Mouse (Mus musculus) hindbrain, embryonic 10.5 days (tissue): ENCODE data around the gene Scrn1. TPM values are rescaled to one million over a fixed set of nuclear protein-coding genes. Genes with fewer than 3 reads are reported as not detected.

Experiments used
- DNase-seq: peaks from one replicate; pipeline ENCODE4 v3.0.0-alpha.2; 2017; ENCODE audit warnings: low spot score
- H3K27ac ChIP-seq: fragments of 300-500 bp; sonication (generic); 2 replicates; pipeline ENCODE4 v1.5.1; 2016; ENCODE audit warnings: mild to moderate bottlenecking, moderate library complexity
- H3K27me3 ChIP-seq: fragments of 300-500 bp; sonication (generic); 2 replicates; pipeline ENCODE4 v1.6.1; 2016; ENCODE audit warnings: mild to moderate bottlenecking; ENCODE audit not compliant: poor library complexity, insufficient read depth, severe bottlenecking
- H3K36me3 ChIP-seq: fragments of 300-500 bp; sonication (generic); 2 replicates; pipeline ENCODE4 v1.6.1; 2016; ENCODE audit warnings: mild to moderate bottlenecking, moderate library complexity
- H3K4me1 ChIP-seq: fragments of 300-500 bp; sonication (generic); replicated peaks from 2 replicates; pipeline ENCODE4 v1.6.1; 2016; ENCODE audit warnings: mild to moderate bottlenecking
- H3K4me3 ChIP-seq: fragments of 300-500 bp; sonication (generic); 2 replicates; pipeline ENCODE4 v1.5.1; 2016; ENCODE audit warnings: mild to moderate bottlenecking, moderate library complexity
- H3K9me3 ChIP-seq: fragments of 300-500 bp; sonication (generic); 2 replicates; pipeline ENCODE4 v1.6.1; 2016; ENCODE audit warnings: mild to moderate bottlenecking, moderate library complexity
- WGBS: fragments of 180-500 bp; shearing (Covaris S2); methylation state at CpG from one replicate; pipeline ENCODE4 v1.1.7; 2016; 5-methylcytosine and 5-hydroxymethylcytosine counted together
- polyA plus RNA-seq: library from polyadenylated mRNA; unstranded; fragments of >200 nt; fragmentation: Nextera tagmentation; extraction: Ambion mirVana; gene quantifications from 2 replicates; pipeline ENCODE4 v1.2.1, GENCODE M21; 2016

Gene Scrn1
- polyA plus RNA-seq, 1 experiment from 2014 or later: 60.0 TPM

DNA sequence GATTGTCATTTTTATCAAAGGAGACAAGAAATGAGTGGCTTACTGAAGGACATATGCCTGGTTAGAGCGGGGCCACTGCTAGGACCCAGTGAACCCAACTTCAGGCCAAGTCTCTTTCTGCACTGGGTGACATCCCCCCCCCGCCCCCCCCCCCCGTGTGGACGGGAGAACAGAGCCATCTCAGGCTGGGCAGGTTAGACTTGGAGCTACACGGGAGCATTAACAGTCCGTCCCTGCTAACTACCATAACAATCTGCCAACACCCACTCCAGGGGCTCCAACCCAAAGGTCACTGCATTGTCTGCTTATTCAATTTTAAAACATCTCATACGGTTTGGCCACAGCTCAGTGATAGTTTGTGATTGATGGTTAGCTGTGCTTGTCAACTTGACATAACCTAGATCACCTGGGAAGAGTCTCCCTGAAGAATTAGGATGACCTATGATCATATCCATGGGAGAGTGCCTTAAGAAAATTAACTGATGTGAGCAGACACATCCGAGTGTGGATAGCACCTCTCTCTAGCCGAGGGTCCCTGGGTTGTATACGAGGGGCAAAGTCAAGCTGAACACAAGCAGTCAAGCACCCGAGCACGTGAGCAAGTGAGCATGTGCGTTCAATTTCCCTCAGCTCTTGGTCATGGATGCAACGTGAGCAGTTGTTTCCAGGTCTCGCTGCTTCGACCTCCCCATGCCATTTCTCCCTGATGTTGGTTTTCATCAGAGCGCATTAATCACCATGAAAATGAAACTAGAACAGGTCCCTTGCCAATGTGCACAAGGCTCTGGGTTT, 4.1 kb downstream of the Scrn1 start:
- H3K36me3 ChIP-seq: no peaks in the 10 kb centered on the region
- H3K27me3 ChIP-seq: peaks cover 13% of the 10 kb centered on the region
- no peak overlapping the region for H3K27ac ChIP-seq
- 70% methylated on average over 17 of the region's 17 CpGs for WGBS
- H3K4me3 ChIP-seq: no peak overlapping the region
- no peaks in the 10 kb centered on the region for H3K9me3 ChIP-seq
- DNase-seq: no peak
- peaks cover 72% of the 10 kb centered on the region for H3K4me1 ChIP-seq

DNA sequence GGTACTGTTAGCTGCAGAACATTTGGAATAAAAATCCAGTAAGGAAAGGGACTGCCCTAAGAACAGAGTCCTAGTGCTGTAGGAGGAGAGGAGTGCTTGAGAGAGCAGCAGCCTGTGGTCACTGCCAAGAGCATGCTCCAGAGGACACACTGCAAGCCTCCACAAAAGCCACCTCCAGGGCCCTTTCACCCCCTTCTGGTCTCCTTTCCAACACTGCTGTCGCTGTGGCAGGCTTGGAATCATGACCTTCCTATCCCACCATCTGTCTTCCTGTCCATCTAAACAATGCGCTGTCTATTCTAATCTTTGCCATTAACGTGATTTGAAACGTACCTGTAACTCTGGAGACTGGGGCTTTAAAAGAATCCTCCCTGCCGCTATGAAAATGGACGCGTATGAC, 7.8 kb downstream of the Scrn1 start:
- H3K9me3 ChIP-seq: no peaks in the 10 kb centered on the region
- DNase-seq: no peak
- peaks cover 62% of the 10 kb centered on the region for H3K4me1 ChIP-seq
- 67% methylated on average over 7 of the region's 7 CpGs for WGBS
- H3K27me3 ChIP-seq: no peaks in the 10 kb centered on the region
- H3K36me3 ChIP-seq: no peaks in the 10 kb centered on the region
- H3K27ac ChIP-seq: peak overlapping the region; percentile 66; the same call in 1 of the 2 replicates
- no peak overlapping the region for H3K4me3 ChIP-seq

DNA sequence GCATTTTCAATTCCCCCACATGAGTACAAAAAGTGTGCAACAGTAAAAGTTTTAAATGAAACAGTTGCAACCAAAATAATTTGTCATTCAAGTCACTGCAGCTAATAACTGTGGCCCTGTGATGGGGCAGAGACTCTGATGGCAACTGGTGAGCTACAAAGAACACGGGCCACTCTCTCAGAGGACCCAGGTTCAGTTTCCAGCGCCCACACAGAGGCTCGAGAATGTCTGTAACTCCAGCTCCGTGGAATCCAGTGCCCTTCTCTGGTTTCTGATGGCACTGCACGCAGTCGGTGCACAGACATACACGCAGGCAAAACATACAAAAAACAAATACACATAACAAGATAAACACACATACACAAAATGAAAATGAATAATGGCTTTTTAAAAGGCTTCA, 8.6 kb downstream of the Scrn1 start:
- H3K4me1 ChIP-seq: peaks cover 66% of the 10 kb centered on the region
- H3K27ac ChIP-seq: peak overlapping the region; percentile 2; the same call in 1 of the 2 replicates
- DNase-seq: no peak
- H3K4me3 ChIP-seq: no peak overlapping the region
- H3K27me3 ChIP-seq: no peaks in the 10 kb centered on the region
- no peaks in the 10 kb centered on the region for H3K36me3 ChIP-seq
- WGBS: 94% methylated on average over 7 of the region's 7 CpGs
- H3K9me3 ChIP-seq: no peaks in the 10 kb centered on the region

DNA sequence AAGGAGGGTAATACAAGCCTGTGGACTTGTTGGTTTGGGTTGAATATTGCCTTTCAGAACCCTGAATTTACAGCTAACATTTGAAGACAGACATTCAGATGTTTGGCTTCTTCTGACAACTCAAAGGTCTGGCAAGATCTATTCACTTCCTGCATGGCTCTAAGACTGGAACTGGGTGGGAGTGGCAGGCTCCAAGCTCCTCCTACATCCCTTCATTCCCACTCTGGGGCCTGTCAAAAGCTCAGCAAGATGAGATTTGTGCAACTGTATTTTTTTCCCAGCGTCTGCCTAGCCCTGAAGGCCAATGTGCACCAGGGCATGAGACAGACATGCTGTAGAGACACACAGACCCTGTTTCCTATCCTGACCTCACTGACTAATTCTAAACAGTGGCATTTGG, 10.5 kb downstream of the Scrn1 start:
- H3K4me1 ChIP-seq: peaks cover 73% of the 10 kb centered on the region
- H3K27me3 ChIP-seq: no peaks in the 10 kb centered on the region
- WGBS: 45% methylated on average over 1 of the region's 1 CpGs
- H3K4me3 ChIP-seq: no peak overlapping the region
- H3K27ac ChIP-seq: peak overlapping the region; percentile 88
- H3K36me3 ChIP-seq: no peaks in the 10 kb centered on the region
- no peak for DNase-seq
- no peaks in the 10 kb centered on the region for H3K9me3 ChIP-seq

DNA sequence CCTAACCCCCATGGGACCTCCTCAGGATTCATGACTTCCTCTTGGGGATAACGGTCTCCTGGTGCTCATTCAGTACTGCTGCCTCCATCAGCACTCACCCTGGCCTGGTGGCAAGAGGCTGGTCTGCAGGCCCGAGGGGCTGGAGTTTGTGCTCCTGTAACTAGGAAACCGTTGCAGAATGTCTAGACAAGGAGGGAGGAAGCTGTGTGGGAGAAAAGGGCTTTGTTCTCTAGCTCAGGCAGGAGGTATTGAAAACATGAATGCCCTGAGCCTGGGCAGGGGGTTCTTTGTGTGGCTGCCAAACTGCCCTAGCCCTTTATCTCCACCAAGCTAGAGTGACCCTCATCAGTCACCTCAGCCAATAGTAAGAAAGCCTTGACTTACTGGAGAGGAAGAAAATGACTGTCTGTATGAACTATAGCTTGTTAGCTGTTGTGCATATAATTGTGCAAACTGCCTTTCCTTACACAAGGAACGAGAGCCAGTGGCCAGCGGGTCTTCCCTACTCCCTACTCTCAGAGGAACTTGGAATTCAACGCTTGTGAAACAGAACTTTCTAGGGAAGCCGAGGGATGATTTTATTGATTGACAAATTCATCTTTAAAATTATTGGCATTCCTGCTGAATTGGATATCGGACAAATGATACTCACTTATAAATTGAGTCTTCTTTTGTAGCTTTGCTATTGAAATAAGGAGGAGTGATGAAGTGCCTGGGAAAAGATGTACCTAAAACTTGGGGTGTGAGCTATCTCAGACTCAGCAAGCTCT, 11.8 kb downstream of the Scrn1 start:
- Histone ChIP-seq H3K9me3 (no peaks in the 10 kb centered on the region), H3K27me3 (no peaks in the 10 kb centered on the region), H3K4me1 (peaks cover 74% of the 10 kb centered on the region), H3K4me3 (no peak overlapping the region), H3K36me3 (no peaks in the 10 kb centered on the region), H3K27ac (peak overlapping the region; percentile 88)
- DNase-seq: peak; percentile 87
- WGBS: 16% methylated on average over 8 of the region's 8 CpGs

DNA sequence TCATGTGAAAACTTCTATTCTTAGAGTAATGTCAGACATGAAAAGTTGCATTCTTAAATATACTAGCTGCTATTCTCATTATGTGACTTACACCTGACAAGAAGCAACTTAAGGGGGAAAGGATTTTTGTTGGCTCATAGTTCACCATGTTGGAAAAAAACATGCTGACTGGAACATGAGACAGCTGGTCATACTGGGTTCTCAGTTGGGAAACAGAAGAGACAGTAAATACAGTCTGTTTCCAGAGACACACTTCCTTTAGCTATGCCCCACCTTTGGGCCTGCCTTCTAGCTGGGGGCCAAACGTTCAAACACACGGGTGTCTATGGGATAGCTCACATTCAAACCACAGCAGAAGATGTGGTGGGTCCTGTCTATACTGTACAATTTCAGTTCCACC, 12.7 kb downstream of the Scrn1 start:
- Histone ChIP-seq H3K36me3 (no peaks in the 10 kb centered on the region), H3K9me3 (no peaks in the 10 kb centered on the region), H3K4me3 (no peak overlapping the region), H3K4me1 (peaks cover 72% of the 10 kb centered on the region), H3K27ac (peak overlapping the region; percentile 88), H3K27me3 (no peaks in the 10 kb centered on the region)
- 62% methylated on average over 2 of the region's 2 CpGs for WGBS
- DNase-seq: no peak

DNA sequence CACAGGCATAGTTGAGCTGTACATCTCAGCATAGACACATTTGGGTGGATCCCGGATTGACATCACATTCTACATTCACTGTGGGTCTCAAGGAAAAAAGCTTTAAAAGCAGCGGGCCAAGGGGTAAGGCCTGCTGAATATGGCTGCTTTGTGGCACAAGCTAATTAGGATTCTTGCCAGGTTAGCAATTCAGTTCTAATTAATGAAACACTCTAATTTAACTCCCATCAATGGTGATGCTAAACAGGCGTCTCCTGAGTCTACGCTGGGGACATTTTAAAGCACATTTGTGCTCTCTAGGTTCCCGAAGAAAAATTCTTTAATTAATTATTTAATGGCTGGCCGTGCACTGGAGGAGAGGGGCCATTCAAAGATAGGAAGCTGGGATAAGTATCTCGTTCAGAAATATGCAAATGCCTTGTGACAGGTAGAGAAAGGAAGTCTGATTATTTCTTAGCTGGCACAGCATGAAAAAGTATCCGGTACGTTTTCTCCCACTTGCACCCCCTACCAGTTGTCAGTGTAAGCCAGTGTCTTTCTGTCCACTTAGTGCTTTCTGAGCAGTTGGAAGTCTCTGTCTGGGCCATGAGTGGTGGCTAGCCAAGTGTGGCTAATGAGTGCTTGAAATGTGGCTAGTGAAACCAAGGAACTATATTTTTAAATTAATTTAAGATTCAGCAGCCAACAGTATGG, 13.4 kb downstream of the Scrn1 start:
- no peak for DNase-seq
- Histone ChIP-seq H3K4me1 (peaks cover 66% of the 10 kb centered on the region), H3K4me3 (no peak overlapping the region), H3K9me3 (no peaks in the 10 kb centered on the region), H3K27me3 (no peaks in the 10 kb centered on the region), H3K27ac (peak overlapping the region; percentile 88), H3K36me3 (peaks cover 5% of the 10 kb centered on the region; the same call in 1 of the 2 replicates)
- 42% methylated on average over 9 of the region's 9 CpGs for WGBS

DNA sequence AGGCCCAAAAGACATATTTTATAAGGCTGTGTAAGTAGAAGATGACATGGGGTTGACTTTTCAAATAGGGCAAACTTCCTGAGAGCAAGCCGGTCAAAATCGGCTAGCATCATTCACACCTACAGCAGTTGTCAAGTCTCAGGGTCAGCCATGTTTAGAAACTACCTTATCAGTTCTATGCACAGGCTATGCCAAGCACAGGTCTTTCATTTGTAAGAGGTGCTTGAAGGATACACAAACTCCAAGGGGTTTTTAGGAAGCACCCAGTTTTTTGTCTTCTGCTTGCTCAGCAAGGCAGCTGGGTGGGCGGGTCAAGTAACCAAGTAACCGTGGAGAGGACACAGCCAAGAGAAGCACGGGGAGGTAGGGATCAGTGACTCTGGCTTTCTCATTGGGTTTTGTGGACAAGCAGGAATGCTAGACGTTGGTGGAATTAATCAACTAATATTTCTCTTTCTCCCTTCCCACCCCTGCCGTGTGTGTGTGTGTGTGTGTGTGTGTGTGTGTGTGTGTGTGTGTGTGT, 15.4 kb downstream of the Scrn1 start:
- H3K4me3 ChIP-seq: no peak overlapping the region
- H3K27ac ChIP-seq: peak overlapping the region; percentile 35; the same call in 1 of the 2 replicates
- peaks cover 62% of the 10 kb centered on the region for H3K4me1 ChIP-seq
- no peaks in the 10 kb centered on the region for H3K27me3 ChIP-seq
- 63% methylated on average over 6 of the region's 7 CpGs for WGBS
- no peak for DNase-seq
- H3K9me3 ChIP-seq: no peaks in the 10 kb centered on the region
- peaks cover 7% of the 10 kb centered on the region; the same call in 1 of the 2 replicates for H3K36me3 ChIP-seq

DNA sequence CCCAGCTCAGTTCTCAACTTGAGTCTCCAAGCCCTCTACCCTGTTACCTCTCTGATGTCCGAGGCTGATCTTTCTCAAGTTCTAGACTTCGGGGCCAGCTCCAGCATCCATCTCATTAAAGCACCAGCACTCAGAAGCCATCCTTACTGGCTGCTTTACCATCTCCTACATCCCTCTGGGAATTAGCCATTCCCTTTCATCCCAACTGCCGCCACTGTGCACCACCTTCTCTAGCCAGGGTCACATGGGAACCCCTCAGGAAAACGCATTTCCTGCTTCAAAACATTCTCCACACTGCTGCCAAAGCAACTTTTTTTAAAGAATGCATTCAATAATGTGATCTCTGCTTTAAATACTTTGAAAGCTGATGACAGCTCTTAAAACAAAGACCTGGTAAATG, 17.0 kb downstream of the Scrn1 start:
- peaks cover 46% of the 10 kb centered on the region for H3K4me1 ChIP-seq
- no peaks in the 10 kb centered on the region for H3K27me3 ChIP-seq
- no peak overlapping the region for H3K4me3 ChIP-seq
- peaks cover 13% of the 10 kb centered on the region for H3K36me3 ChIP-seq
- DNase-seq: no peak
- no peak overlapping the region for H3K27ac ChIP-seq
- WGBS: 65% methylated on average over 4 of the region's 4 CpGs
- H3K9me3 ChIP-seq: no peaks in the 10 kb centered on the region

DNA sequence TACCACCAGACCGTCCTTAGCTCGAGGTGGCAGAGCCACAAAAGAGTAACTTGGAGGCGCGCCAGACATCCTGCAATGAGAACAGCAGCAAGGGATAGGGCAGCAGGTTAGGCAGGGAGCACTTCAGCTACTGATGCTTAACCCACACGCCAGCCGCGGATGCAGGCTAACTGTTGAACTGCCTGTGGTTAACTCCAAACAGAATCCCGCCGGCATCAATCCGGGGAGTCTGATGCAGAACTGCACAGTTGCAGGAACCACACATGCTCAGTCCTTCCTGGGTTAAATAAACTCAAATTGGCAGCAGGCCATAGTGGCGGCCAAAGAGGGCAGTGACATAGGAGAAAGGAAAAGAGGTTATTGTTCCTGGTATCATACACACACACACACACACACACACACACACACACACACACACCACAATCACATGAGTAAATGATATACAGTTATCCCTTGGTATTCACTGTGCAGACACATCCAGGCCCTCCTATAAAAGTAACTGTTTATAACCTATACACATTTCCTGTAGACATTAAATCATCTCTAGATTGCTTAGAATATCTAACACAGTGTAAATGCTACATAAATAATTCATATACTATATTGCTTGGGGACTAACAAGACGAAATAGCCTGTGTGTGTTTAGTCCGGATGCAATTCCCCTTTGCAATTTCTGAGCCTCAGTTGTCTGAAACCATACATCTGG, 17.8 kb downstream of the Scrn1 start:
- peaks cover 38% of the 10 kb centered on the region for H3K4me1 ChIP-seq
- H3K9me3 ChIP-seq: peaks cover 3% of the 10 kb centered on the region; the same call in 1 of the 2 replicates
- DNase-seq: no peak
- peaks cover 20% of the 10 kb centered on the region for H3K36me3 ChIP-seq
- 88% methylated on average over 13 of the region's 13 CpGs for WGBS
- no peak overlapping the region for H3K4me3 ChIP-seq
- no peak overlapping the region for H3K27ac ChIP-seq
- H3K27me3 ChIP-seq: no peaks in the 10 kb centered on the region

DNA sequence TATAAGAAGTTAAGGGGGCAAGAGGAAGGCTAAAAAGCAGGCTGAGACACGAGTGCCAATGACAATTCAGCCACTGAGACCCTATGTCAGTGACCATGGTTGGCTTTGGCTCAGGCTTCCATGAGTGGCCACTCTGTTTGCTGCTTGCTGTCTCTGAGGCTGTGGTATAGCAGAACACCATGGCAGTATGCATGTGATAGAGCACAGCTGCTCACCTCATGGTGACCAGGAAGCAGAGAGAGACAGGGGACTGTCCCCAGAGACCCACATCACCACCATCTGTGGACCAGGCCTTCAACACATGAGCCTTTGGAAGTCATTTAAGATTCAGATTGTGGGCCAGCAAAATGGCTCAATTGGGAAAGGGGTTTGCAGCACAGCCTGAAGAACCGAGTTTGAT, 22.6 kb downstream of the Scrn1 start:
- Histone ChIP-seq H3K27ac (no peak overlapping the region), H3K36me3 (peaks cover 24% of the 10 kb centered on the region), H3K4me3 (no peak overlapping the region), H3K27me3 (peaks cover 15% of the 10 kb centered on the region), H3K9me3 (peaks cover 6% of the 10 kb centered on the region; the same call in 1 of the 2 replicates), H3K4me1 (peaks cover 30% of the 10 kb centered on the region)
- DNase-seq: no peak
- 81% methylated on average over 2 of the region's 2 CpGs for WGBS

DNA sequence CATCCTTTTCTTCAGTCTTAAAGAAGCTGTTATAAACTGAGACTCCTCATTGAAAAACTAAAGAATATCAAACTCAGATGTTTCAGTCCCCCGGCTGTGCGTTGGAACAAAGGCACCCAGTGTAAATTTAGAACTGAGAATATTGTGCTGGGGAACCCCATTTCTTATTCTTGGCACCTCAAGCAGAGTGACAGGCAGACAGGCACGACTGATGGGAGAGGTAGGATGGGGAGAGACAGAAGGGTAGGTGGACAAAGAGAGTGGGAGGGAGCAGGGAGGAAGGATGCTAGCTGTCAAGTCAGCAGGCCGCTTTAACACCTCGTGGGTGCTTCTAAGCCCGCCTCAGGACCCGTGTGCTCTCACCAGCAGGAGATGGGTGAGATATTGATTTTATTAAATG, 23.5 kb downstream of the Scrn1 start:
- Histone ChIP-seq H3K27me3 (peaks cover 15% of the 10 kb centered on the region), H3K36me3 (peaks cover 19% of the 10 kb centered on the region), H3K4me1 (peaks cover 37% of the 10 kb centered on the region), H3K9me3 (peaks cover 6% of the 10 kb centered on the region; the same call in 1 of the 2 replicates), H3K4me3 (no peak overlapping the region), H3K27ac (no peak overlapping the region)
- 81% methylated on average over 7 of the region's 7 CpGs for WGBS
- DNase-seq: no peak
